Mouse (Mus musculus) ES-Bruce4 (cell line): ENCODE measurements around the gene Spi1.
A peak's percentile ranks its signal among the peaks of the same experiment; 100 is the strongest.

Source experiments
- CTCF ChIP-seq: IDR thresholded peaks from one replicate; pipeline ENCODE4 v1.8.1; 2011; ENCODE audit warnings: low read depth, low read length
- POLR2A ChIP-seq: IDR thresholded peaks from one replicate; pipeline ENCODE4 v1.8.1; 2011; ENCODE audit warnings: low read length; ENCODE audit not compliant: insufficient read depth

GRCm38 (mm10) chr2:91064211-91064610 is 18.0 kb upstream of the Spi1 start:
- TF ChIP-seq CTCF (peak; percentile 19), POLR2A (no peak)
